Mouse (Mus musculus): Measurements from ENCODE around the gene Slc44a2. TPM values are rescaled to one million over a fixed set of nuclear protein-coding genes. Genes with fewer than 3 reads are reported as not detected.
"Not testable (repeated sequence)": the region's sequence is repeated elsewhere in the genome, so short reads cannot be mapped to it uniquely, and the experiment has no call there.

The Slc44a2 gene
- total and polyA plus RNA-seq, 2 experiments from 2014 or later = 48.9 to 63.1 TPM

DNA sequence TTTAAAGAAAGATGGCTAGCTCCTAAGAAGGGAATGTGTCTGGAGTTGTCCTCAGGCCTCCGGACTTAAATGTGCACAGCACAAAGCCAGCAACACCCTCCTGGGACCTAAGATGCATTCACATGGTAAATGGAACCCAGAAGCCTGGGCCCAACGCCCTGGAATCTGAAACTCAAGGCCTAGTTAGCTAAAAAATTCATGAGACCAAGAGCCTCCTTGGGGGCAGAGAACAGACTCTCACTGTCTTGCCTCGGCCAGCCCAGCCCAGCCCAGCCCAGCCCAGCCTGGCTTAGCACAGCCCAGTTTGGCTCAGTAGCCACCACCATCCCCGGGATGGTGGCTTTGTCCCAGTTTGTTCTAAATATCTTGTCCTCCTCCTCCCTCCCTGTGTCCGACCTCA is 5.1 kb upstream of the Slc44a2 start:
- no peak for TF ChIP-seq CTCF (IDR thresholded peaks at IDR 0.05; ENCODE audit: low read depth)
- ATAC-seq = no peak
- no peaks in the 10 kb centered on the region for H3K9me3 ChIP-seq (ENCODE audit: low read length)
- peaks cover 12% of the 10 kb centered on the region for H3K27me3 ChIP-seq (ENCODE audit: insufficient read depth, low read length)
- DNase-seq = no peak
- H3K4me3 ChIP-seq (ENCODE audit: low read depth, low read length) = no peak overlapping the region
- no peak overlapping the region for H3K27ac ChIP-seq (ENCODE audit: low read depth, low read length)
- H3K9ac ChIP-seq = no peak overlapping the region
- H3K4me1 ChIP-seq (ENCODE audit: insufficient read depth) = no peaks in the 10 kb centered on the region
- no peaks in the 10 kb centered on the region for H3K36me3 ChIP-seq (ENCODE audit: insufficient read depth)
- 53% methylated on average over 5 of the region's 5 CpGs for WGBS
- H3K4me2 ChIP-seq (ENCODE audit: low read depth) = no peak overlapping the region

DNA sequence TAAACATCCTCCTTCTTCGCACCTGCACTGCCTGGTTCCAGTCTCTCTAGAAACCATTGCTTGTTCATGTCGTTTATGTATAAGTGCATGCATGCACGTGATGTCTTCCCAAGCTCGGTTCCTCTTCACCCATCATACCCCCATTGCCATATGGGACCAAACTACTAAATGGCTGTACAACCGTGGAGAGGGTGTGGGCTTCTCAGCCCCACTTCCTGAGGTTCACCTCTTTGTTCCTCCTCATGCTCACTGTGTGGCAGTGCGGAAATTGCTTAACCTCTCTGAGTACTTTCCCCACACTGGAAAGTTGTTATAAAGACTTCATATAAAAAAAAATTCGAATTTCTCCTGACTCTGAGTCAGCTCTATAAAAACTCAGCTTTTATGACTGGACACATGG is 3.8 kb upstream of the Slc44a2 start:
- H3K36me3 ChIP-seq (ENCODE audit: insufficient read depth) = no peaks in the 10 kb centered on the region
- ATAC-seq (no peak), DNase-seq (no peak)
- no peak overlapping the region for H3K4me2 ChIP-seq (ENCODE audit: low read depth)
- WGBS = 74% methylated on average over 7 of the region's 7 CpGs
- no peak overlapping the region for H3K27ac ChIP-seq (ENCODE audit: low read depth, low read length)
- H3K4me1 ChIP-seq (ENCODE audit: insufficient read depth) = peaks cover 2% of the 10 kb centered on the region; the same call in 1 of the 2 replicates
- H3K4me3 ChIP-seq (ENCODE audit: low read depth, low read length) = no peak overlapping the region
- H3K9ac ChIP-seq = no peak overlapping the region
- no peak for TF ChIP-seq CTCF (IDR thresholded peaks at IDR 0.05; ENCODE audit: low read depth)
- H3K27me3 ChIP-seq (ENCODE audit: insufficient read depth, low read length) = peaks cover 7% of the 10 kb centered on the region; the same call in 1 of the 2 replicates
- H3K9me3 ChIP-seq (ENCODE audit: low read length) = no peaks in the 10 kb centered on the region

DNA sequence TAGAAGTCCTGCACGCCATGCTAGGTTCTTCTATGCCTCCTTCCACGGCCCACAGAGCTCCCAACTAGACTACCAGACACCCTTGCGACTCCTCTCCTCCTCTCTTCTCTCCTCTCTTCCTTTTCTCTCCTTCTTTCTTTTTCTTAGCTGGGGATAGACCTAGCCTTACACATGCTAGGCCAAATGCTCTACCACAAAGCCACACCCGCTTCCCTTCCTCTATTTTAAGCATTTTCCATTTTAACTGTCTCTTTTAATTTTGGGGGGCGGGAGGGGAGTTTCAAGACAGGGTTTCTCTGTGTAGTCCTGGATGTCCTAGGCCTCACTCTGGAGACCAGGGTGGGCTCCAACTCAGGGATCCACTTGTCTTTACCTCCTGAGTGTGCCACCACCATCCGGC is 1.7 kb upstream of the Slc44a2 start:
- no peaks in the 10 kb centered on the region for H3K36me3 ChIP-seq (ENCODE audit: insufficient read depth)
- 87% methylated on average over 6 of the region's 6 CpGs for WGBS
- DNase-seq (no peak), ATAC-seq (no peak)
- no peaks in the 10 kb centered on the region for H3K27me3 ChIP-seq (ENCODE audit: insufficient read depth, low read length)
- peaks cover 6% of the 10 kb centered on the region; the same call in 1 of the 2 replicates for H3K4me1 ChIP-seq (ENCODE audit: insufficient read depth)
- TF ChIP-seq CTCF (IDR thresholded peaks at IDR 0.05; ENCODE audit: low read depth) = no peak
- H3K4me2 ChIP-seq (ENCODE audit: low read depth) = no peak overlapping the region
- H3K9me3 ChIP-seq (ENCODE audit: low read length) = no peaks in the 10 kb centered on the region
- no peak overlapping the region for H3K9ac ChIP-seq
- no peak overlapping the region for H3K27ac ChIP-seq (ENCODE audit: low read depth, low read length)
- H3K4me3 ChIP-seq (ENCODE audit: low read depth, low read length) = no peak overlapping the region

DNA sequence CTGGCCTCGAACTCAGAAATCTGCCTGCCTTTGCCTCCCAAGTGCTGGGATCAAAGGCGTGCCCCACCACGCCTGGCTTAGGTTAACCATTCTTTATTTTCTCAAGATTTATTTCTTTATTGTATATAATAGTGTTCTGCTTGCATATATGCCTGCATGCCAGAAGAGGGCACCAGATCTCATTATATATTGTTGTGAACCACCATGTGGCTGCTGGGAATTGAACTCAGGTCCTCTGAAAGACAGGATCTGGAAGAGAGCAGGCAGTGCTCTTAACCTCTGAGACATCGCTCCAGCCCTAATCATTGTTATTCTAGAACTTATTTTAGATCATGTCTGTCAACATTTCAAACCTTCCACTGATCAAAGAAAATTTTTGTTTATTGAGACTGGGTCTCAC is 995 bp upstream of the Slc44a2 start:
- DNase-seq = no peak
- WGBS = 93% methylated on average over 4 of the region's 4 CpGs
- H3K9ac ChIP-seq = no peak overlapping the region

DNA sequence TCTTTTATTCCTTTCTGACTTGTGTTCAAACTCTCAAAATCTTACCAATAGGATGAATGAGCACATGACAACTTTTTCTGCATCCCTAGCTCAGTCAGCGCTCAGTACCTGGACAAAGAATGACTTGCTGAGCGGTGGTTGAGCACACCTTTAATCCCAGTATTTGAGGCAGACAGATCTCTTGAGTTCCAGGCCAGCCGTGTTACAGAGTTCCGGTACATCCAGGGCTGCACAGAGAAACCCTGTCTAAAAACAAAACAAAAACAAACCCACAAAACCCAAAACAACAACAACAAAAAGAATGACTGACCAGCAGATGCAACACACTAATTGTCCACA is 249 bp upstream of the Slc44a2 start:
- no peaks in the 10 kb centered on the region for H3K9me3 ChIP-seq (ENCODE audit: low read length)
- no peak for TF ChIP-seq CTCF (IDR thresholded peaks at IDR 0.05; ENCODE audit: low read depth)
- H3K27me3 ChIP-seq (ENCODE audit: insufficient read depth, low read length) = no peaks in the 10 kb centered on the region
- H3K27ac ChIP-seq (ENCODE audit: low read depth, low read length) = no peak overlapping the region
- H3K36me3 ChIP-seq (ENCODE audit: insufficient read depth) = no peaks in the 10 kb centered on the region; the same call in 1 of the 2 replicates
- peak overlapping the region; percentile 92 for H3K4me2 ChIP-seq (ENCODE audit: low read depth)
- 13% methylated on average over 4 of the region's 4 CpGs for WGBS
- H3K4me3 ChIP-seq (ENCODE audit: low read depth, low read length) = peak overlapping the region; percentile 67
- peak overlapping the region; percentile 75 for H3K9ac ChIP-seq
- DNase-seq (no peak), ATAC-seq (peak; percentile 44)
- peaks cover 6% of the 10 kb centered on the region; the same call in 1 of the 2 replicates for H3K4me1 ChIP-seq (ENCODE audit: insufficient read depth)

More for the DNA sequence above, 995 bp upstream of the Slc44a2 start:
- H3K4me1 ChIP-seq (ENCODE audit: insufficient read depth) = peaks cover 6% of the 10 kb centered on the region; the same call in 1 of the 2 replicates
- H3K27ac ChIP-seq (ENCODE audit: low read depth, low read length) = no peak overlapping the region
- no peaks in the 10 kb centered on the region for H3K36me3 ChIP-seq (ENCODE audit: insufficient read depth)
- no peak overlapping the region for H3K4me3 ChIP-seq (ENCODE audit: low read depth, low read length)
- TF ChIP-seq CTCF (IDR thresholded peaks at IDR 0.05; ENCODE audit: low read depth) = no peak
- H3K4me2 ChIP-seq (ENCODE audit: low read depth) = no peak overlapping the region
- no peaks in the 10 kb centered on the region for H3K27me3 ChIP-seq (ENCODE audit: insufficient read depth, low read length)
- H3K9me3 ChIP-seq (ENCODE audit: low read length) = no peaks in the 10 kb centered on the region
- ATAC-seq = no peak

DNA sequence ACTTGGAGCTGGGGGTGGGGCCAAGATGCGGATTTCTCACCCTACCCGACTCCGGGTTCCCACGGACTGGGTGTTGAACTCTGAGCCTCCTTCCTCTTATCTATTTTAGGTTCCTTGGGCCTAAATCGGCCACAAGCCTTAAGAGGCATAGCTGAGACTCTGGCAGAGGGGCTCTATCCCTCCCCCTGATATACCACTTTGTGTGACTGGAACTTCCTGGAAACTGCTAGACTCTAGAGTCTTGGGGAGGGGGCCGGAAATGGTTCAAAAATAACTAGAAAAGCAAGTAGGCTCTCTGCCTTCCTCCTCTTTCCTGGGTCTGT is 976 bp downstream of the Slc44a2 start:
- H3K4me3 ChIP-seq (ENCODE audit: low read depth, low read length) = peak overlapping the region; percentile 67
- H3K4me2 ChIP-seq (ENCODE audit: low read depth) = peak overlapping the region; percentile 92
- no peaks in the 10 kb centered on the region; the same call in 1 of the 2 replicates for H3K36me3 ChIP-seq (ENCODE audit: insufficient read depth)
- TF ChIP-seq CTCF (IDR thresholded peaks at IDR 0.05; ENCODE audit: low read depth) = no peak
- H3K27me3 ChIP-seq (ENCODE audit: insufficient read depth, low read length) = no peaks in the 10 kb centered on the region
- peaks cover 6% of the 10 kb centered on the region; the same call in 1 of the 2 replicates for H3K4me1 ChIP-seq (ENCODE audit: insufficient read depth)
- no peak overlapping the region for H3K27ac ChIP-seq (ENCODE audit: low read depth, low read length)
- DNase-seq = peak; percentile 13
- H3K9ac ChIP-seq = peak overlapping the region; percentile 75
- no peak for ATAC-seq
- no peaks in the 10 kb centered on the region for H3K9me3 ChIP-seq (ENCODE audit: low read length)
- WGBS = 11% methylated on average over 6 of the region's 6 CpGs

DNA sequence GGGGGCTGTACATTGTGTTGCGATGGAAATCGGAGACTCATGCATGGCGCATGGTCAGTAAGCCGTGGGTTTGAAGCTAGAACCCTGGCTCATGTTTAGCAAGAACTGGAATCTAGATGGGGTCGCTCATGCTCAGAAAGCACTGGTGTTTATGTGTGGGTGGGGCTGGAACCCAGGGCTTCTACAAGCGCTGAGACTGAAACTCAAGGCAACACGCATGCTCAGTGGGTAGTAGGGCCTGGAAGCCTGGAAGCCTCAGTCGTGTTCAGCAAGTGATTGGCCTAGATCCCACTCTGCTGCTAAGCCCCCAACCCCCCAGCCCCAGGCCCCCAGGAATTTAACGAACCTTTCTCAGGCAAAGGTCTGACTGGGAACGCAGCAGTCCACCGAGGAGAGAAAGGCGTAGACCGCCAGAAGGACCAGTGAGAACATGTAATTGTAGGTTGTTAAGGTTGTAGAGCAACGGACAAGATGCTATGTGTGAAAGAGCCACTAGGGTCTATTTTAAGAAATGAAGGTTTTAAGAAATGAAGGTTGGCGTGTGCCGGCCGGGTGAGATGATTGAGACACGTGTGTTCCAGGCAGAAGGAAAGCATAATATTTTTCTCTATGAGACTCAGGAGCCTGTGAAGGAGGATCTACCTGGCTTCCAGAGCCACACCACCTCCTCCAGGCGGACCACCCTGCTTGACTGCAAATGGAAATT is 1.9 kb downstream of the Slc44a2 start:
- Histone ChIP-seq H3K9ac (no peak overlapping the region), H3K27me3 (ENCODE audit: insufficient read depth, low read length) (no peaks in the 10 kb centered on the region), H3K4me2 (ENCODE audit: low read depth) (peak overlapping the region; percentile 92), H3K36me3 (ENCODE audit: insufficient read depth) (no peaks in the 10 kb centered on the region; the same call in 1 of the 2 replicates), H3K9me3 (ENCODE audit: low read length) (no peaks in the 10 kb centered on the region), H3K27ac (ENCODE audit: low read depth, low read length) (no peak overlapping the region), H3K4me3 (ENCODE audit: low read depth, low read length) (no peak overlapping the region), H3K4me1 (ENCODE audit: insufficient read depth) (peaks cover 6% of the 10 kb centered on the region; the same call in 1 of the 2 replicates)
- no peak for TF ChIP-seq CTCF (IDR thresholded peaks at IDR 0.05; ENCODE audit: low read depth)
- no peak for ATAC-seq
- 74% methylated on average over 19 of the region's 19 CpGs for WGBS
- no peak for DNase-seq

DNA sequence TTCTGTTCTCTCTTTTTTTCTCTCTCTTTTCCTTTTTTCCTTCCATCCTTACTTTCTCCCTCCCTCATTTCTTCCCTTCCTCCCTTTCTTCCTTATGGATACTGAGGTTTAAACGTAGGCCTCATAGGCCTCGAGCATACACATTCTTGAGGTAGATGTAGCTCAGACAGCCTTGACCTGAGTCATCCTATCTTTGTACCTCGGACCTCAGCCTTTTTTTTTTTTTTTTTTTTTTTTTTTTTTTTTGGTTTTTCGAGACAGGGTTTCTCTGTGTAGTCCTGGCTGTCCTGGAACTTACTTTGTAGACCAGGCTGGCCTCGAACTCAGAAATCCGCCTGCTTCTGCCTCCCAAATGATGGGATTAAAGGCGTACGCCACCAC is 2.4 kb downstream of the Slc44a2 start:
- not testable (repeated sequence) for DNase-seq; H3K27ac ChIP-seq (ENCODE audit: low read depth, low read length); ATAC-seq; H3K4me1 ChIP-seq (ENCODE audit: insufficient read depth); H3K4me3 ChIP-seq (ENCODE audit: low read depth, low read length); H3K27me3 ChIP-seq (ENCODE audit: insufficient read depth, low read length); H3K36me3 ChIP-seq (ENCODE audit: insufficient read depth); H3K9ac ChIP-seq; H3K4me2 ChIP-seq (ENCODE audit: low read depth); H3K9me3 ChIP-seq (ENCODE audit: low read length)
- WGBS = 91% methylated on average over 7 of the region's 8 CpGs

Measured in forebrain, postnatal 0 days (tissue).